Mouse (Mus musculus) heart, embryonic 15.5 days (tissue): ENCODE measurements around the gene Col5a1. TPM values are rescaled to one million over a fixed set of nuclear protein-coding genes. Genes with fewer than 3 reads are reported as not detected.

Experiments used
- ATAC-seq: fragments of 200-750 bp; cut with Nextera tagmentation; replicated peaks from 2 replicates; pipeline ENCODE4 v1.8.0; 2017; ENCODE audit warnings: low read depth, moderate TSS enrichment; ENCODE audit not compliant: insufficient number of reproducible peaks, insufficient read depth, low FRiP score
- H3K27ac ChIP-seq: fragments of 300-500 bp; sonication (generic); 2 replicates; pipeline ENCODE4 v1.5.1; 2015; ENCODE audit warnings: mild to moderate bottlenecking, inconsistent platforms
- H3K27me3 ChIP-seq: fragments of 300-500 bp; sonication (generic); 2 replicates; pipeline ENCODE4 v1.6.1; 2015; ENCODE audit warnings: inconsistent platforms
- H3K36me3 ChIP-seq: fragments of 300-500 bp; sonication (generic); 2 replicates; pipeline ENCODE4 v1.6.1; 2015; ENCODE audit warnings: mild to moderate bottlenecking, inconsistent platforms
- H3K4me1 ChIP-seq: fragments of 300-500 bp; sonication (generic); replicated peaks from 2 replicates; pipeline ENCODE4 v1.6.1; 2015; ENCODE audit warnings: inconsistent platforms
- H3K4me2 ChIP-seq: fragments of 300-500 bp; sonication (generic); 2 replicates; pipeline ENCODE4 v1.6.1; 2015; ENCODE audit warnings: inconsistent platforms, mild to moderate bottlenecking, moderate library complexity
- H3K4me3 ChIP-seq: fragments of 300-500 bp; sonication (generic); 2 replicates; pipeline ENCODE4 v1.5.1; 2015; ENCODE audit warnings: mild to moderate bottlenecking, inconsistent platforms
- H3K9ac ChIP-seq: fragments of 300-500 bp; sonication (generic); 2 replicates; pipeline ENCODE4 v1.6.1; 2015; ENCODE audit warnings: mild to moderate bottlenecking, inconsistent platforms
- H3K9me3 ChIP-seq: fragments of 300-500 bp; sonication (generic); replicated peaks from 2 replicates; pipeline ENCODE4 v1.6.1; 2016; ENCODE audit warnings: inconsistent platforms
- WGBS: fragments of 180-500 bp; shearing (Covaris S2); methylation state at CpG from one replicate; pipeline ENCODE4 v1.1.7; 2015; ENCODE audit warnings: mixed read lengths; 5-methylcytosine and 5-hydroxymethylcytosine counted together
- polyA plus RNA-seq: library from polyadenylated mRNA; unstranded; fragments of >200 nt; fragmentation: Nextera tagmentation; extraction: Ambion mirVana; gene quantifications from 2 replicates; pipeline ENCODE4 v1.2.1, GENCODE M21; 2015

The Col5a1 gene
- polyA plus RNA-seq, 1 experiment from 2014 or later: 71.0 TPM

GRCm38 (mm10) chr2:27886608-27887460 is 609 bp downstream of the Col5a1 start:
- ATAC-seq: no peak
- Histone ChIP-seq H3K9me3 (no peaks in the 10 kb centered on the region), H3K9ac (peak overlapping the region; percentile 76), H3K4me2 (peak overlapping the region; percentile 98), H3K27ac (peak overlapping the region; percentile 84), H3K4me3 (peak overlapping the region; percentile 76), H3K4me1 (peaks cover 43% of the 10 kb centered on the region), H3K36me3 (no peaks in the 10 kb centered on the region), H3K27me3 (peaks cover 13% of the 10 kb centered on the region)
- WGBS: under 1% methylated on average over 67 of the region's 67 CpGs

GRCm38 (mm10) chr2:27887461-27888264 is 1.4 kb downstream of the Col5a1 start:
- WGBS: 20% methylated on average over 11 of the region's 11 CpGs
- H3K36me3 ChIP-seq: no peaks in the 10 kb centered on the region
- H3K27ac ChIP-seq: peak overlapping the region; percentile 84
- H3K4me1 ChIP-seq: peaks cover 45% of the 10 kb centered on the region
- ATAC-seq: no peak
- H3K27me3 ChIP-seq: peaks cover 13% of the 10 kb centered on the region
- H3K4me3 ChIP-seq: peak overlapping the region; percentile 76
- H3K9me3 ChIP-seq: no peaks in the 10 kb centered on the region
- peak overlapping the region; percentile 76 for H3K9ac ChIP-seq
- H3K4me2 ChIP-seq: peak overlapping the region; percentile 98

- H3K9ac ChIP-seq: peak overlapping the region; percentile 76
- H3K36me3 ChIP-seq: no peaks in the 10 kb centered on the region
- H3K4me3 ChIP-seq: peak overlapping the region; percentile 76
- peaks cover 45% of the 10 kb centered on the region for H3K4me1 ChIP-seq
- peak overlapping the region; percentile 84 for H3K27ac ChIP-seq
- peaks cover 13% of the 10 kb centered on the region for H3K27me3 ChIP-seq
- H3K4me2 ChIP-seq: peak overlapping the region; percentile 98
- 18% methylated on average over 10 of the region's 10 CpGs for WGBS
- H3K9me3 ChIP-seq: no peaks in the 10 kb centered on the region
- ATAC-seq: no peak
These were observed 2.6 kb downstream of the Col5a1 start for GRCm38 (mm10) chr2:27888603-27889545.

GRCm38 (mm10) chr2:27891922-27892541 is 5.8 kb downstream of the Col5a1 start:
- Histone ChIP-seq H3K4me1 (peaks cover 47% of the 10 kb centered on the region), H3K9me3 (no peaks in the 10 kb centered on the region), H3K4me3 (no peak overlapping the region), H3K36me3 (no peaks in the 10 kb centered on the region), H3K4me2 (no peak overlapping the region), H3K27me3 (peaks cover 16% of the 10 kb centered on the region), H3K9ac (no peak overlapping the region), H3K27ac (no peak overlapping the region)
- 81% methylated on average over 7 of the region's 7 CpGs for WGBS
- ATAC-seq: no peak

- WGBS: 94% methylated on average over 12 of the region's 12 CpGs
- Histone ChIP-seq H3K4me2 (no peak overlapping the region), H3K27ac (no peak overlapping the region), H3K4me3 (no peak overlapping the region), H3K9ac (no peak overlapping the region), H3K9me3 (no peaks in the 10 kb centered on the region), H3K27me3 (peaks cover 14% of the 10 kb centered on the region), H3K4me1 (peaks cover 45% of the 10 kb centered on the region), H3K36me3 (no peaks in the 10 kb centered on the region)
- ATAC-seq: no peak
These were observed 6.8 kb downstream of the Col5a1 start for GRCm38 (mm10) chr2:27893015-27893414.

GRCm38 (mm10) chr2:27894986-27895385 is 8.8 kb downstream of the Col5a1 start:
- no peak overlapping the region for H3K4me2 ChIP-seq
- H3K4me1 ChIP-seq: peaks cover 33% of the 10 kb centered on the region
- no peaks in the 10 kb centered on the region for H3K36me3 ChIP-seq
- ATAC-seq: no peak
- H3K27me3 ChIP-seq: 0 out of 2 replicates have a peak, but pooled peaks cover 3% of the 10 kb centered on the region
- no peaks in the 10 kb centered on the region for H3K9me3 ChIP-seq
- H3K4me3 ChIP-seq: no peak overlapping the region
- no peak overlapping the region for H3K27ac ChIP-seq
- no peak overlapping the region for H3K9ac ChIP-seq
- WGBS: 77% methylated on average over 5 of the region's 5 CpGs

- H3K27ac ChIP-seq: no peak overlapping the region
- no peak for ATAC-seq
- no peaks in the 10 kb centered on the region for H3K36me3 ChIP-seq
- no peak overlapping the region for H3K4me2 ChIP-seq
- H3K9me3 ChIP-seq: no peaks in the 10 kb centered on the region
- 77% methylated on average over 4 of the region's 4 CpGs for WGBS
- no peak overlapping the region for H3K4me3 ChIP-seq
- 0 out of 2 replicates have a peak, but pooled peaks cover 3% of the 10 kb centered on the region for H3K27me3 ChIP-seq
- peaks cover 40% of the 10 kb centered on the region for H3K4me1 ChIP-seq
- no peak overlapping the region for H3K9ac ChIP-seq
These were observed 9.4 kb downstream of the Col5a1 start for GRCm38 (mm10) chr2:27895648-27896047.

GRCm38 (mm10) chr2:27897161-27897560 is 10.9 kb downstream of the Col5a1 start:
- no peak overlapping the region for H3K4me3 ChIP-seq
- no peak overlapping the region for H3K9ac ChIP-seq
- no peaks in the 10 kb centered on the region for H3K36me3 ChIP-seq
- no peak for ATAC-seq
- no peak overlapping the region for H3K27ac ChIP-seq
- H3K27me3 ChIP-seq: 0 out of 2 replicates have a peak, but pooled peaks cover 3% of the 10 kb centered on the region
- WGBS: 57% methylated on average over 6 of the region's 6 CpGs
- H3K4me2 ChIP-seq: no peak overlapping the region
- no peaks in the 10 kb centered on the region for H3K9me3 ChIP-seq
- H3K4me1 ChIP-seq: peaks cover 46% of the 10 kb centered on the region

- H3K36me3 ChIP-seq: no peaks in the 10 kb centered on the region
- H3K4me3 ChIP-seq: no peak overlapping the region
- H3K4me2 ChIP-seq: no peak overlapping the region
- no peaks in the 10 kb centered on the region for H3K9me3 ChIP-seq
- no peak overlapping the region for H3K27ac ChIP-seq
- no peak for ATAC-seq
- H3K9ac ChIP-seq: no peak overlapping the region
- peaks cover 41% of the 10 kb centered on the region for H3K4me1 ChIP-seq
- 0 out of 2 replicates have a peak, but pooled peaks cover 3% of the 10 kb centered on the region for H3K27me3 ChIP-seq
- 63% methylated on average over 3 of the region's 3 CpGs for WGBS
These were observed 13.7 kb downstream of the Col5a1 start for GRCm38 (mm10) chr2:27899894-27900293.

GRCm38 (mm10) chr2:27901076-27901475 is 14.9 kb downstream of the Col5a1 start:
- Histone ChIP-seq H3K36me3 (no peaks in the 10 kb centered on the region), H3K4me3 (no peak overlapping the region), H3K4me2 (no peak overlapping the region), H3K9me3 (no peaks in the 10 kb centered on the region), H3K9ac (no peak overlapping the region), H3K4me1 (peaks cover 35% of the 10 kb centered on the region), H3K27ac (peak overlapping the region; percentile 20), H3K27me3 (0 out of 2 replicates have a peak, but pooled peaks cover 3% of the 10 kb centered on the region)
- WGBS: 27% methylated on average over 2 of the region's 2 CpGs
- no peak for ATAC-seq
